Mouse (Mus musculus): ENCODE measurements around the gene Gm1043. TPM values are rescaled to one million over a fixed set of nuclear protein-coding genes. Genes with fewer than 3 reads are reported as not detected.

Gene Gm1043
- total and polyA plus RNA-seq, 2 experiments from 2014 or later: 1.4 to 22.1 TPM

GRCm38 (mm10) chr5:37066703-37067568, 18.2 kb upstream of the Gm1043 start:
- H3K36me3 ChIP-seq (ENCODE audit: insufficient read depth): no peaks in the 10 kb centered on the region
- H3K4me1 ChIP-seq (ENCODE audit: insufficient read depth): no peaks in the 10 kb centered on the region
- DNase-seq: no peak
- TF ChIP-seq CTCF (IDR thresholded peaks at IDR 0.05; ENCODE audit: low read depth): no peak
- H3K4me2 ChIP-seq (ENCODE audit: low read depth): no peak overlapping the region
- no peak for ATAC-seq
- whole genome bisulfite sequencing: 73% methylated on average over 8 of the region's 8 CpGs
- H3K27me3 ChIP-seq (ENCODE audit: insufficient read depth, low read length): no peaks in the 10 kb centered on the region
- H3K27ac ChIP-seq (ENCODE audit: low read depth, low read length): no peak overlapping the region
- no peaks in the 10 kb centered on the region for H3K9me3 ChIP-seq (ENCODE audit: low read length)
- no peak overlapping the region for H3K9ac ChIP-seq
- H3K4me3 ChIP-seq (ENCODE audit: low read depth, low read length): no peak overlapping the region

DNA sequence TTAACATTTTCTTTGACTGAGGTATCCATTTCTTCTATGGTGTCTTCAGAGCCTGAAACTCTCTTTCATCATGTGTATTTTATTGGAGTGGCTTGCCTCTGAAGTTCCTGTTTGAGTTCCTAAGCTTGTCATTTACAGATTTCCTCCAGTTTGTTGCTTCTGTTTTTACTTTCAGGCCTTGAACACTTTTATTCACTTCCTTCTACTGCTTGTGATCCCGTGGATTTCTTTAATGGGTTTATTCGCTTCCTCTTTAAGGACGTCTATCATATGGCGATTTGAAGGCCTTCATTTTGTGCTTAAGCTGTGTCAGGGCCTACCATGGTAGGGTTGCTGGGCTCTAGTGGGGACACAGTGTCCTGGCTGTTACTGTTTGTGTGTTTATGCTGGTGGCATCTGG, 11.5 kb upstream of the Gm1043 start:
- no peak for TF ChIP-seq CTCF (IDR thresholded peaks at IDR 0.05; ENCODE audit: low read depth)
- no peak overlapping the region for H3K27ac ChIP-seq (ENCODE audit: low read depth, low read length)
- DNase-seq: no peak
- H3K4me1 ChIP-seq (ENCODE audit: insufficient read depth): no peaks in the 10 kb centered on the region
- H3K27me3 ChIP-seq (ENCODE audit: insufficient read depth, low read length): no peaks in the 10 kb centered on the region
- no peak overlapping the region for H3K4me3 ChIP-seq (ENCODE audit: low read depth, low read length)
- 86% methylated on average over 4 of the region's 4 CpGs for WGBS
- no peak overlapping the region for H3K4me2 ChIP-seq (ENCODE audit: low read depth)
- ATAC-seq: no peak
- no peaks in the 10 kb centered on the region for H3K36me3 ChIP-seq (ENCODE audit: insufficient read depth)
- H3K9ac ChIP-seq: no peak overlapping the region
- no peaks in the 10 kb centered on the region for H3K9me3 ChIP-seq (ENCODE audit: low read length)

DNA sequence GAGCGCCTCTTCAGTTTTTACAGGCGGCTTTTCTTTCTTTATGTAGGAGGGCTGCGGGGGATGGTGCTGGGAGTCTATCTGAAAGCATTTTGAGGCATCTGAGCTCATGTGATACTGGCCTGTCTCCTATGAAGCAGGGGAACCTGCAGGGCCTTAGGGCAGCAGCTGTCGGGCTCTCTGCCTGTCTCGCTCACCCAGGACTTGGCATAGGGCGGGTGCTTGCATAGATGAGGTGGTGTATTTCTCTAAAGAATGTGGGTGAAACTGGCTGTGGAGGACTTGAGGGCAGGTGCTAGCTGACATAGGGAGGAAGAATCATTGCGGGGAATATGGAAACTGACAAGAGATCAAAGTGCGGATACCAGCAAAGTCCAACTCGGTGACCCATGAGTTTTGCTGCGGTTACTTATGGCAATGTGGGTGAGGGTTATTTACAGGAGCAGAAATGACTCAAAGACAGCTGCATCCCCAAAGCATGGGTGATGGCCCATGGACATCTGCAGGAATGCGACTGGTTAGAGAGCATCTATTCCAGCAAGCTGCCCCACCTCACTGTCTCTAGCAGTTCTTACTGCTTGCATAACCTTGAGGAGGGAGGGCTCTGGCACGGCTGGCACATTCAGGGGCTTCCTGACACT, 8.4 kb upstream of the Gm1043 start:
- peak overlapping the region; percentile 33; the same call in 1 of the 2 replicates for H3K9ac ChIP-seq
- ATAC-seq: peak; percentile 52
- no peaks in the 10 kb centered on the region for H3K27me3 ChIP-seq (ENCODE audit: insufficient read depth, low read length)
- peak overlapping the region; percentile 5; the same call in 1 of the 2 replicates for H3K27ac ChIP-seq (ENCODE audit: low read depth, low read length)
- WGBS: 52% methylated on average over 12 of the region's 12 CpGs
- H3K36me3 ChIP-seq (ENCODE audit: insufficient read depth): no peaks in the 10 kb centered on the region
- H3K4me3 ChIP-seq (ENCODE audit: low read depth, low read length): no peak overlapping the region
- no peak for DNase-seq
- H3K4me2 ChIP-seq (ENCODE audit: low read depth): no peak overlapping the region
- H3K9me3 ChIP-seq (ENCODE audit: low read length): no peaks in the 10 kb centered on the region
- no peak for TF ChIP-seq CTCF (IDR thresholded peaks at IDR 0.05; ENCODE audit: low read depth)
- no peaks in the 10 kb centered on the region for H3K4me1 ChIP-seq (ENCODE audit: insufficient read depth)

GRCm38 (mm10) chr5:37077330-37077698, 7.9 kb upstream of the Gm1043 start:
- no peak overlapping the region for H3K9ac ChIP-seq
- peak overlapping the region; percentile 5; the same call in 1 of the 2 replicates for H3K27ac ChIP-seq (ENCODE audit: low read depth, low read length)
- ATAC-seq (peak; percentile 30; the same call in 1 of the 2 replicates), DNase-seq (no peak)
- WGBS: 33% methylated on average over 3 of the region's 3 CpGs
- H3K4me3 ChIP-seq (ENCODE audit: low read depth, low read length): no peak overlapping the region
- H3K36me3 ChIP-seq (ENCODE audit: insufficient read depth): no peaks in the 10 kb centered on the region
- no peak for TF ChIP-seq CTCF (IDR thresholded peaks at IDR 0.05; ENCODE audit: low read depth)
- no peaks in the 10 kb centered on the region for H3K9me3 ChIP-seq (ENCODE audit: low read length)
- no peak overlapping the region for H3K4me2 ChIP-seq (ENCODE audit: low read depth)
- 0 out of 2 replicates have a peak, but pooled peaks cover 4% of the 10 kb centered on the region for H3K4me1 ChIP-seq (ENCODE audit: insufficient read depth)
- H3K27me3 ChIP-seq (ENCODE audit: insufficient read depth, low read length): no peaks in the 10 kb centered on the region

GRCm38 (mm10) chr5:37079484-37079883, 5.7 kb upstream of the Gm1043 start:
- no peak overlapping the region for H3K4me3 ChIP-seq (ENCODE audit: low read depth, low read length)
- ATAC-seq (no peak), DNase-seq (no peak)
- H3K27me3 ChIP-seq (ENCODE audit: insufficient read depth, low read length): no peaks in the 10 kb centered on the region
- 96% methylated on average over 4 of the region's 4 CpGs for WGBS
- no peak overlapping the region for H3K9ac ChIP-seq
- H3K9me3 ChIP-seq (ENCODE audit: low read length): no peaks in the 10 kb centered on the region
- H3K27ac ChIP-seq (ENCODE audit: low read depth, low read length): no peak overlapping the region
- TF ChIP-seq CTCF (IDR thresholded peaks at IDR 0.05; ENCODE audit: low read depth): no peak
- H3K4me2 ChIP-seq (ENCODE audit: low read depth): no peak overlapping the region
- H3K36me3 ChIP-seq (ENCODE audit: insufficient read depth): no peaks in the 10 kb centered on the region
- H3K4me1 ChIP-seq (ENCODE audit: insufficient read depth): peaks cover 18% of the 10 kb centered on the region; the same call in 1 of the 2 replicates

- Histone ChIP-seq H3K4me2 (ENCODE audit: low read depth) (no peak overlapping the region), H3K4me1 (ENCODE audit: insufficient read depth) (peaks cover 20% of the 10 kb centered on the region; the same call in 1 of the 2 replicates), H3K27me3 (ENCODE audit: insufficient read depth, low read length) (no peaks in the 10 kb centered on the region), H3K9ac (no peak overlapping the region), H3K27ac (ENCODE audit: low read depth, low read length) (no peak overlapping the region), H3K4me3 (ENCODE audit: low read depth, low read length) (no peak overlapping the region), H3K36me3 (ENCODE audit: insufficient read depth) (0 out of 2 replicates have a peak, but pooled peaks cover 6% of the 10 kb centered on the region), H3K9me3 (ENCODE audit: low read length) (no peaks in the 10 kb centered on the region)
- ATAC-seq (no peak), DNase-seq (no peak)
- 70% methylated on average over 5 of the region's 5 CpGs for WGBS
- TF ChIP-seq CTCF (IDR thresholded peaks at IDR 0.05; ENCODE audit: low read depth): no peak
Measured at GRCm38 (mm10) chr5:37080601-37081000, 4.6 kb upstream of the Gm1043 start.

- peak overlapping the region; percentile 64 for H3K27ac ChIP-seq (ENCODE audit: low read depth, low read length)
- 16% methylated on average over 3 of the region's 3 CpGs for WGBS
- no peak for TF ChIP-seq CTCF (IDR thresholded peaks at IDR 0.05; ENCODE audit: low read depth)
Measured at GRCm38 (mm10) chr5:37082420-37082819, 2.8 kb upstream of the Gm1043 start.

More at GRCm38 (mm10) chr5:37082420-37082819, 2.8 kb upstream of the Gm1043 start:
- no peak overlapping the region for H3K4me3 ChIP-seq (ENCODE audit: low read depth, low read length)
- H3K9me3 ChIP-seq (ENCODE audit: low read length): no peaks in the 10 kb centered on the region
- peak; percentile 40 for ATAC-seq
- peak; percentile 72 for DNase-seq
- peaks cover 20% of the 10 kb centered on the region; the same call in 1 of the 2 replicates for H3K4me1 ChIP-seq (ENCODE audit: insufficient read depth)
- no peaks in the 10 kb centered on the region for H3K27me3 ChIP-seq (ENCODE audit: insufficient read depth, low read length)
- H3K9ac ChIP-seq: 0 out of 2 replicates have a peak overlapping the region, but pooled peaks have one; percentile 18
- 0 out of 2 replicates have a peak, but pooled peaks cover 9% of the 10 kb centered on the region for H3K36me3 ChIP-seq (ENCODE audit: insufficient read depth)
- H3K4me2 ChIP-seq (ENCODE audit: low read depth): no peak overlapping the region
